Mouse (Mus musculus) telencephalon, adult 2 months (tissue): ENCODE data around the gene Foxa2.

Source experiments
- DNase-seq: peaks from one replicate; pipeline ENCODE4 v3.0.0-alpha.2; 2011; ENCODE audit warnings: low read depth, low spot score

Foxa2 gene

GRCm38 (mm10) chr2:148004554-148005521, 41.9 kb downstream of the Foxa2 start:
- DNase-seq, result no peak

- no peak for DNase-seq
Observed at GRCm38 (mm10) chr2:148003511-148003910, 43.3 kb downstream of the Foxa2 start.

DNA sequence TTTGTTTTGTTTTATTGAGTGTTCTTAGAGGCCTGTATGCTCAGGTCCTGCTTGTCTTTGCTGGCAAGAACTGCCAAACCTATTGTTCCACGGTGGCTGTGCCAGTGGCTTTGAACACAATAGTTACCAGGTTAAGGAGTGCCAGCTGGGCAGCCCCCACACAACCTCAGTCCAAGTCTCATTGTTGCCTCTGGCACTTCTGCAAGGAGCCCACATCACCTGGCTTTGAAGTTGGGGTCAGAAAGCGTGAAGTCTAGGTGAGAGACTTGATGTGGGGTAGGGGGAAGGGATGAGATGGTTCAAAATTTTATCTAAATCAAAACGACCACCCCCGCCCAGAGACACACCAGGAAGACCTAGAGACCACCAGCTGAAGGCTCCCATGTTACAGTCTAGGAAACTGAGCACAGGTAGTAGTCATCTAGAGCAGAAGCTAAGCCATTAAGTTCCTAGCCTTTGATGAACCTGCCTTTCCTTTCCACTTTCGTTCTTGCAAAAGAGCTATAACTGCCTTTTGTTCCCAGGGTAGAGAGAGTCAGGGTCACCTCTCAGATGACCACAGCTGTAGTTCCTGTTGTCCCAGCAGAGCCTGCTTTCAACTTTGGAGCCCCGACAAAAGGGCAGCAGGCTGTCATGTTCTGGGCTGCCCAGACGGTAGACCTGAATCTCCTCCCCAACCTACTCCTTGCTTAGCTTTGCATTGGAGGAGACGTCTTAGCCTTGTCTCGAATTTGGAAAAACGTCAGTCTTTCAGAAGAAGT, 48.4 kb downstream of the Foxa2 start:
- no peak for DNase-seq

- no peak for DNase-seq
Observed at GRCm38 (mm10) chr2:147996781-147997180, 50.0 kb downstream of the Foxa2 start.

DNA sequence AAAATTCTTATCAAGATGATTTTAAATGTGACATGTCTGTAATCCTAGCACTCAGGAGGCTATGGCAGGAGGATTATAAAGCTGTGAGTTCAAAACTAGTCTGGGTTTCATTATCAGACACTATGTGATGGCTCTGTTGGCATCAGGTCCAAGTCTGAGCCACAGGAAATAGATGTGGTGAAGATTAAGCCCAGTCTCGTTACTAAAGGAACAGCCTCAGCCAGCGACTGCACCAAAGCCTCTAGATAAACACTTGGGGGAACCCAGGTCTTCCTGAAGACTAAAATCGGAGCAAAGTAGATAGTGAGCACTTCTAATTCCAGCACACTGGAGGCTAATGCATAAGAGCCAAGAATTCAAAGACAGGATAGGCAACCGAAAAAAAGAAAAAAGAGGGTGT, 52.9 kb downstream of the Foxa2 start:
- DNase-seq, result no peak

DNA sequence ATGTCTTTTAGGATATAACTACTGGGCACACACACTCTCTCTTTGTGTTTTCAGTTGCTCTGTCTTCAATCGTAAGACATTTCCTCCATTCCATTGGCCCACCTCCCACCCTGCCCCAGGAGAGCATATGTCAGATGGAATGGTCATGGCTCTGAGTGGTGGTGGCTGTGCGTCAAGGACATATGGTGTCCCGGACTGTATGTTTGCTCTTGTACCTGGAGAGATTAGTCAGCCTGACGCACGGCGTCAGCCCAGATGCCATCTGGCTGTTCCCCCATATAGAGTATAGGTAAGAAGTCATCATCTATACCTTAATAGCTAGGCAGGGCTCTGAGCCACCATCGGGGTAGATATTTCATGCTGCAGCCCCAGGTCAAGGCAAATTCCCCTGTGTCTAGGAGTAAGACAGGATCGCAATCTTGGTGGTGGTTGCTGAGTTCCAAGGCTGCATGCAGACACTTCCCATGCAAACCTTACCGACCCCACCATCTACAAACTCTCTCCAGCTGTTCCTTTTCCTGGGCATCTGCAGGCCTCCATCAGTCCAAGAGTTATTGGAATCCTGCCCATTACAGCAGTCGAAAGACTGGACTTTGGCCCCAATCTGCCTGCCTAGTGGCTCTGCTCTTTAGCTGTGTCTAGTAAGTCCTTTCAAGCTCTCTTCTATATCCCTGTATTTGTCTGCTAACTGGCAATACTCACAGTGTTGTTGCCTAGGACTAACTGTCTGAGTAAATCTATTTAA, 53.7 kb downstream of the Foxa2 start:
- no peak for DNase-seq
